Mouse (Mus musculus): ENCODE data around the gene Pitpnc1.

The Pitpnc1 gene

DNA sequence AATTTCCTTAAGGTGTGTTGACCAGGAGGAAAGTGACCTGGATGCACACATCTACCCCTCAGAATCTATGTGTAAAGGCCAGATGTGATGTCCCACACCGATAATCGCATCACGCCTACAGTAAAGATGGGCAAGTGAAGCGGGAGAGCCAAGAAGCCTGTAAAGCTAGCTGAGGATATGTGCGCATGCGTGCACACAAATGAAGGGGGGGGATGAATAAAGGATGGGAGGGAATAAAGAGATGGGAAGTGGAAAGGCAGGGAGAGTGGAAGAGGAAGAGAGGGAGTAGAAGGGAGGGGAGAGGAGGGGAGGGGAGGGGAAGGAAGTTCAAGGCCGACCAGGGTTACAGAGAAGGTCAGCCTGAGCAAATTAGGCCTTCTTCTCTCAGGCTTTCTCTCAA lies 61.6 kb downstream of the Pitpnc1 start:
- DNase-seq (ENCODE audit: inconsistent ontology term): no peak

DNA sequence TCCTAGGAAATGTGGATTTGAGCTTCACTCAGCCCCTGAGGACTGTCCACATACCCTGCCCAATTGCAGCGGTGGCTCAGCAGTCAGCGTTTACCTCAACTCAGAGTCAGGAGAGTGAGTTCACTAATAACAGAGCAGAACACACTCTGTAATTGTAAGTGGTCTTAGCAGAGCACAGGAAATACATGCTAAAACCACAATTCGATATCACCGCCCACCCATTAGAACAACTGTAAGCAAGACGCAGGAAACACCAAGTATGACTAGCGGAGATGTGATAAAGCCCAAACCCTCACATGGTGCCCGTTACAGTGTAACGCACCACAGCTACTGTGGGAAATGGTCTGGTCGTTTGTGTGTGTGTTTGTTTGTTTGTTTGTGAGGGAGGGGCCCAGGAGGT lies 62.8 kb downstream of the Pitpnc1 start:
- no peak for DNase-seq (ENCODE audit: inconsistent ontology term)

DNA sequence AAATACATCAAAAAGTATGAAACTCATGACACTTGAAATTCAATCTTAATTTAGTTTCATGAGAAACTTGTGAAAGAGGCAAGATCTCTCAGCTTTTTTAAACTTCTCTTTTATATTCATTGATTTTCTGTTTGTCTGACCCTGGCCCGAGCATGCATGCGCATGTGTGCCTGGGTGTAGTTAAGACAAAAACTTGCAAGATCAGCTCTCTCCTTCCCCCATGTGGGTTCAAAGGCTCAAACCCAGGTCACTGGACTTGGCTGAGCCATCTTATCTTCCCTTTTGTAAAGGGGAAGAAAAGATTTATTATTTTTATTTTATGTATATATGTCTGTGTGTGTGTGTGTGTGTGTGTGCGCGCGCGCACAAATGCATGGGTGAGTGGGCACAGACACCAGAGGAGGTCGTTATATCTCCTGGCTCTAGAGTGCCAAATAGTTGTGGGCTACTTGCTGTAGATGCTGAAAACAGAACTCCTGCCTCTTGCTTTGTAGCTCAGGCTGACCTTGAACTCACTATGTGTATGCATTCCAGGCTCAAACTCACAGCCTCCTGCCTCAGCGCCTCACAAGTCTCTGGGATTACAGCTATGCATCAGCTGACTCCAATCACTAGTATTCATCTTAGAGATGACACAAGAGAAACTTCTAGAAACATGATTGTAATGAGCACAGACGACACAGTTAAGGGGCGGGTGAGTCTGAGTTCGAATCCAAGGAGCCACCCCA lies 64.7 kb downstream of the Pitpnc1 start:
- no peak for DNase-seq (ENCODE audit: inconsistent ontology term)

DNA sequence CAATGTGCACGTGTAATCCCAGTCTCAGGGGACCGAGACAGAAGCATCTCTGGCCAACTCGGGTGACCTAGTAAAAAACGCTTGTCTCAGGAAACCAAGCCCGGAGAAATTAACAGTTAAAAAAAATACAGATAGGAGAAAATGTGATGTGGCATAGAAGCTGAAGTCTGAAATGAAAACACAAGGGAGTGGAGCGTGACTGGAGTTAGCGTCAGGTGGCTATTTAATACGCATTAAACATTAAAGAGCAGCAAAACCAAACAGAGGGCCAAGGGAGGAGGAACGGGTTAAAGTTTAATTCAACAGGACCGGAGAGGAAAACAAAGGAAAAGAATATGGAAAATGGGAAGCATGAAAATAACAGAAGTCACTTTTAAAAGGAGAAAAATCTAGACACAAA lies 67.2 kb downstream of the Pitpnc1 start:
- no peak for DNase-seq (ENCODE audit: inconsistent ontology term)

DNA sequence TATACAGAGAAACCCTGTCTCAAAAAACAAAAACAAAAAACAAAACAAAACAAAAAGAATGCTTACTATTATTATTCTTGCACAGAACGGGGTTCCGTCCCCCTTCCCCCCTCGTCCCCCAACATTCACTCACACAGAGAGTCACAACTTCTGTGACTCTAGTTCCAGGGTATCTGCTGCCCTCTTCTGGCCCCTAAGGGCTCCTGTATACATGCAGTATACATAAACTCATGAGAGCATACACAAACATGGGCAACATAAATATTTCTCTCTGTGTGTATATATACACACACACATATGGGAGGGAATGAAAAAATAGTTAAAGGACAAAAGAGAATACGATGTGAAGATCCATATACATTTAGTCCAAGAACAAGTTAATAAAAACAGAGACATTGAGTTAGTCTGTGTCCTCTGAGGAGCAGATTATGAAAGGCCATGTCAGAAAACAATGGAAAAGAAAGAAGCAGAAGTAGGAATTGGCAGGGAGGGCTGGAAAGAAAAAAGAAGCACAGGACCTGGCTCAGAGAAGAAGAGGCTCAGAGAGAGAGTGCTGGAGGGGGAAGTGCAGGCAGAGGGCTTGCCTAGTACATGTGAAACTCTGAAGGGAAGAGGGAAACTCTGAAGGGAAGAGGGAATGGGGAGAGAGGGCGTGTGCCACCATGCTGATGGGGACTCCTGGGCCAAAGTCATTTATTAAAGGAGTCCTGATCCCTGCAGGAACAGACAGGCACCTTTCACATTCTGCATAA lies 68.5 kb downstream of the Pitpnc1 start:
- no peak for DNase-seq (ENCODE audit: inconsistent ontology term)

DNA sequence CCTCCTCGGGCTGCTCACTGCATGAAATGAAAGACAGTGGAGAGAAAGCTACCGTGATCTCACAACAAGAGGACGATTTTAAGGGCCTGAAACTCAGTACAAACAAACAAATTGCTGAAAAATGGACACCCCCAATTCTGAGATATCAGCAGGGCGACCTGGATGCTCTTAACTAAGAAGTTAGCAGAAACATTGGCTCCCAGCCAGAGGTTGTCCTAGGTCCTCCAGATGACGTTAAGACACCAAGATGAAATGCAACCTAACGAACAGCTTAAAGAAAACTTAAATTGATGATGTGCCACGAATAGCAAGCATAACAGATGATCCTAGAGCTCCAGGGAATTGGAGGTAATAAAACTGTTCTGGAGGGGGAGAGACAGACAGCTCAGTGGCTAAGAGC lies 69.7 kb downstream of the Pitpnc1 start:
- no peak for DNase-seq (ENCODE audit: inconsistent ontology term)

DNA sequence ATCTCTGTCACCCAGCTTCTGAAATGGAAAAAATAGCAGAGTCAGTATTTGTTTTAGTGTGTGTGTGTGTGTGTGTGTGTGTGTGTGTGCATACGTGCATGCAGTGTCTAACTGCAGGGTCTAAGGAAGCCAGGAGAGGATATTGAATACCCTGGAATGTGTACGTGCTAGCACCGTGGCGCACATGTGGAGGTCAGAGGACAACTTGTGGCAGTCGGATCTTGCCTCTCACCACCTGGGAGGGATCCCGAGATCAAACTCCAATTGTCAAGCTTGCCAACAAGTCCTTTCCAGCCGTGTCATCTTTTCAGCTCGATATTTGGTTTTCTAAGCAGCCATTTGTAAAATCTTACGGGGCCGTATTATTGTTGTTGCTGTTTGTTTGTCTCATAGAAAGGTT lies 70.5 kb downstream of the Pitpnc1 start:
- no peak for DNase-seq (ENCODE audit: inconsistent ontology term)

DNA sequence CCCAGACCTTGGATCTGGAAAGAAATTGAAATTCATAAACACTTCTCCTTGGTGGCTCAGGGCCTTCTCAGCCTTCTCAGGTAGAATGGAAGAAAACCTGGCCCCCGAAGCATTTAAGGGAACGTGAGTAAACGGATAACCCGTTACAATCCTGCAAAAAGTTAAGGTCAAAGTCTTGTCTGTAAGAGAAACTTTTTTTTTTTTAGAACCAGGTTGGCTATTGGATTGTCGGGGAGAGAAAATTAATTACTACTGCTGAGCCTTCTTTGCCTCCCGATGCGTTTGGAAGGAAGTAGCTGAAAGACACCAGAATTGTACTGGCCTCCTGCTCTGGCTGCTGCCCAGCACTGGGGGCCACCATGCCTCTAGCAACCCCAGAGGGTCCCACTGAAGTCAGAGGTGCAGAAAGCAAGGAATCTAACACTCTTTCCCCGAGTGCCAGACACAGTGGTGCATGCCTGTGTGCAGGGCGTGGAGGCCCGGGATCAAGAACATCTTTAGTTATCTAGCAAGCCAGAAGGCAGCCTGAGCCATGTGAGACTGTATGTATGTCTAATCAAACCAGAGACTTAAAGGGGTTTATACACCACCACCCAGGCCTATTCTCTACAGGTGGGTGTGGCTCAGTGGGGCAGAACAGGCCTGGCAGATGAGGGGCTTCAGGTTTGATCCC lies 73.0 kb downstream of the Pitpnc1 start:
- DNase-seq (ENCODE audit: inconsistent ontology term): no peak

DNA sequence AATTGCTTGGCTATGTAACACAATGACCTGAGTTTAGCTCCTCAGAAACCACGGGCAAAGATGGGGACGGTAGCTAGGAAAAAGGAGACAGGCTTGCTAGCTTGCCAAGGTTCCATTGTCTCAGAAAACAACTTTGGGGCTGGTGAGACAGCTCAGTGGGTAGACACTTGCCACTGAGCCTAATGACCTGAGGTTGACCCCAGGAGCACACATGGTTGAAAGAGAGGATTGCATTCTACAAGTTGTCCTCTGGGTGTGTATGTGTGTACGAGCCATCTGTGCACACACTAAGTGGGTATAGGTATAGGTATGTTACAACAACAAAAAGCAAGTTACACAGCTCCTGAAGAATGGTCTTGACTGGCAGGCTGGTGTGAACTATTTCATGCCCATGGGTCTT lies 76.3 kb downstream of the Pitpnc1 start:
- DNase-seq (ENCODE audit: inconsistent ontology term): no peak

DNA sequence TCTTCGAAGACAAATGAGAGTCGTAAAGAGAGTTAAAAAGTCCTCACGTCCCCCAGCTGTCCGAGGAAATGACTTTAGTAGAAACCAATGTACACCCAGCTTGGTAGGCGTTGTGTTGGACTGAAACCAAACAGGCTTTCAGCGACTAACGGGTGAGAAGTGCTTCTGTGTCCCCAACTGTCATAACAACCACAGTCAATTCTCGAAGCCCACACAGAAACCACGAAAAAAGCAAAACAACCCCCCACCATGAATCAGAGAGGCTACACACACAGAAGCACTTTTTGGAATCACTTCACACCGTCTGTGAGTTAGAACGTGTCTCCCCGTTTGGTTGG lies 76.7 kb downstream of the Pitpnc1 start:
- peak; percentile 18 for DNase-seq (ENCODE audit: inconsistent ontology term)

DNA sequence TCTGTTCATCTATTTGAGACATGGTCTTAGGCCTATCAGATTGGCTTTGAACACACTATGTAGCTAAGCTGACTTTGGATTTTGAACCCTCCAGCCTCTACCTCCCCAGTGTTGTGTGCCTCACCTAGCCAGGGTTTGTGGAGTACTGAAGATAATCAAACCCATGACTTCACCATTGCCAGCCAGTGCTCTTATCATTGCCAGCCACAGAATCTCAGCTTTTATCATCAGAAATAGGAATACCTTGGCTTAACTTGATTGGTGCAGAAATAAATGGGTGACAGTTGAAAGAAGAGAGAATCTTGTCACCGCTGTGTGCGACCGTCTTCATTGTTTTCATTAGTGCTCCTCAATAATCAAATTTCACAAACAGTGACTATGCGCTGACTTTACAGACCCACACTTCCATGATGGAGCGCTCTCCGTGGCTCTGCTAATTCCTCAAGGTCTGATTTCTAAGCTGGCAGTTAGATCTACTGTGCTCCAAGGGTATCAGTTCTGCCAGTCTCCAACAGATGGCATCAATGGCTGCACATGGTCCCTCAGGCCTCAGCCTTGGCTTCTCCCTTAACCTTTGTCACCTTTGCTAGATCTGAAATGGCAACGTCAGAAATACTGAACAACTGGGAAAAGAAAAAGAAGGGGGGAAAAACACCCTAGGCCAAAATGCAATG lies 77.2 kb downstream of the Pitpnc1 start:
- DNase-seq (ENCODE audit: inconsistent ontology term): no peak

DNA sequence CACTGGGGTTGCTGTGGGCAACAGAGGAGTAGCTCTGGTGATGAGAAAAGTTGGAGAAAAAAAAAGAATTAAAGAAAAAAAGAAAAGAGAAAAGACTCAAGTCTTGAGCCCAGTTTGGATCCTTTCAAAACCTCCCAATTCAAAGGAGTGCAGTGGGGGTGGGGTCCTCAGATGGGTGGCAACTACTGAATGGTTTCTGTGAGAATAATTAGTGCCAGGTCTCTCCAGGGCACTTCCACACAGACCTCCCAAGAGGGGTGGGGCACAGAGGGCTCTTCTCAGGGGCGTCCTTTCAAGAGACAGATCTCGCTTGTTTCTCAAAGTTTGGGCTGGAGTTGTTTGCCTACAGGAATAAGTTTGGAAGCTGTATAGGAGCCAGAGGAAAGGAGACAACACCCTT lies 80.0 kb downstream of the Pitpnc1 start:
- no peak for DNase-seq (ENCODE audit: inconsistent ontology term)

DNA sequence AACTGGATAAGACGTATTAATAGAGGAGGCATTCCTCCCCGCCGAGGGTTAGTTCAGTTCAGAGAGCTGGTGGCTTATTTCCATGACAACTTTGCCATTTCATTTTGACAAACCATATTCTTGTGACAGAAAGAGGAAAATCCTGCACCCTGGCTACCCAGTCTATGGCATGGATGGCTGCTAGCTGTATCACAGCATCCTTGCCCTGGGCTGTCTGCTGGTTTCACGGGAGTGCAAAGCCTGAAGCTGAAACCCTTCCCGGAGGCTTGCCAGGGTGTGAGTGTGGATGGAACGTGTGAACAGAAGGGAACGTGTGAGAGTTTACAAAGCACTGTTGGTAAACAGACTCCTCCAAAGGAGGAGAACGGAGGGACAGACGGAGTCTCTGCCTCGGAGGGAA lies 80.5 kb downstream of the Pitpnc1 start:
- peak; percentile 14 for DNase-seq (ENCODE audit: inconsistent ontology term)

DNA sequence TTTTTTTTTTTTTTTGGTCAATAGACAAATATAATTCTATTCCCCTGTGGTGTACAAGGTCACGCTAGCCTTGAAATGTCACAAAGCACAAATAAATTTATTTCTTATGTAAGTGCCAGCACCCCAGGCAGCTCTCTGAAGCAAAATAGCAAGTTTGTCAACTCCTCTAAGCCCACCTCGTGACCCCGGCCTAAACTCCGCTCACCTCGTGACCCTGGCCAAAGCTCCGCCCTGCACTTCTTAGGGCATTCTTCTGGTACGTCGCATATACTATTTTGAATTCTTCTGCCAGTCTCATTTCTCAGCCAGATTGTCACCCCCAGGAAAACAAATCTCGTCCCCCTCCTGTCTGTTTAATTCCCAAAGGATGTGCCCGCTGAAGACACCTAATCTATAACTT lies 84.0 kb downstream of the Pitpnc1 start:
- DNase-seq (ENCODE audit: inconsistent ontology term): no peak

DNA sequence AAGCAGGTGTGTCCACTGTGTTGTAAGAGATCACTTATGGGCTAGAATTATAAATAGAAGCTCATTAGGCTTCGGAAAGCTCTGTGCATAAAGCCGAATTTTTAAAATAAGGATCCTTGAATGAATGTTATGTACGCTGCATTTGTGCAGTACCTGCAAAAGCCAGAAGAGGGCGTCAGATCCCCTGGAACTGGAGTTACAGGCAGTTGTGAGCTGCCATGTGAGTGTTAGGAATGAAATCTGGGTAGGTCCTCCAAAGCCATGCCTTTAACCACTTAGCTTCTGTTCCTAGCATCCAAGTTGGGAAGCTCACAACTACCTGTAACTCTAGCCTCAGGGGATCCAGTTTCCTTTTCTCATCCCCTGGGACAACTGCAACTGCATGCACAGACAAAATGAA lies 85.2 kb downstream of the Pitpnc1 start:
- DNase-seq (ENCODE audit: inconsistent ontology term): no peak

DNA sequence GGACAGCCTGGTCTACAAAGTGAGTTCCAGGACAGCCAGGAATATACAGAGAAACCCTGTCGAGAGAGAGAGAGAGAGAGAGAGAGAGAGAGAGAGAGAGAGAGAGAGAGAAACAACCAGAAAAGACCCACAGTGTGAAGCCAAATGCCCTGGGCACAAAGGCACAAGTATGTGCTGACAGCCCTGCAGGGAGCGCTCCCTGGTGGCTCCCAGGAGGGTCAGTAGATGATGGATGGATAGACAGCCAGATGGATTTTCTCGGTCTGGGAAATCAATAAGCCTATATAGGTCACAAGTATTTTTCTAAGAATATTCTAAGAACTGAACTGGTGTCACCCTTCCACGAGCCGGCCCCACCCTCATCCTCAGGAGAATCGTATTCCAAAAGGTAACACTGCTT lies 86.5 kb downstream of the Pitpnc1 start:
- no peak for DNase-seq (ENCODE audit: inconsistent ontology term)

DNA sequence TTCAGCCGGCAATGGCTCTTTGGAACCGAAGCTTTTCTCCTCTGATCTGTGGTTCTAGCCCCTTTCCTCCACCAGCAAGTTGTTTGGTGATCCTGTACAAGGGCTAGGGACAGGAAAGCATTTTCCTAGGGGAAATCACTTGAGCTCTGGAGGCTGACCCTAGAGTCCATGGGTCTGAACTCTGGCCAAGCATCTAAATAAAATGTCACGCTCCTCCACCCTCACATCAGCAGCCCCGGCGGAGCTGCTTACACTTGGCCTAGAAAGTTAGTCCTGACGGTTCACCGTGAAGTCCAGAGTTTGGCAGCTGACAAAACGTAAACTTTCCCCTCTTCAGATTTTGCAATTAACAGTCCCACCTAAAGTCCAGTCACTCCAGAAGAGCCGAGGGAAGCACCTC lies 90.5 kb downstream of the Pitpnc1 start:
- peak; percentile 34 for DNase-seq (ENCODE audit: inconsistent ontology term)

DNA sequence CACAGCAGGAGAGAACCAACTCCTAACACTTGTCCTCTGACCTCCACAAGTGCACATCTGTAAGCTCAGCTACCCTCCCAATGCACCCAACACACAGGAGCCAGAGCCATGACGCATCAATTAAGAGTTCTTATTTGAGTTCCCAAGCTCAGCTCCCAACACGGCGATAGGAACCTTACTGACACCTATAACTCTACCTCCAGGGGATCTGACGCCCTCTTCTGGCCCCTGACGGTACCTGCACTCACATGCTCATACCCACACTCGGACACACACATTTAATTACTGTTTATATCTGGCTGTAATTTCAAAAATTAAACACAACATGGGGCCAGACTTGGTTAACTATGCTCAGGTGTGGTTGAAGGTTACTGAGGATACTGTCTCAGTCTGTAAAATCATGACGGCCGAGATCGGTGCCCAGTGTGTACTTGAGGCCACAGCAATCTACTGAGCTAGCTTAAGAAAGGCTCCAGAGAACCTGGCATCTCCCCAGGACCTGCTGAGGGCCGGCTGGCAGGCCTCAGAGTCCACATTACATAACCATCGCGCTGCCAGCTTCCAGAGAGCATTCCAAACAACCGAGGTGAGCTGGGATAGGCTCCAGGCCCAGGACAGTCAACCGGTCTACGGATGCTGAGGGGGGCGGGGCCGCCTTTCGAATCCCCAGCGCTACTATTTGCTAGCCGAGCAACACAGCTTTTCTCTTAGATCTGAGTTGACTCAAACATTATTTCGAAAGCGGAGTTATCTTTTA lies 91.2 kb downstream of the Pitpnc1 start:
- DNase-seq (ENCODE audit: inconsistent ontology term): peak; percentile 93

DNA sequence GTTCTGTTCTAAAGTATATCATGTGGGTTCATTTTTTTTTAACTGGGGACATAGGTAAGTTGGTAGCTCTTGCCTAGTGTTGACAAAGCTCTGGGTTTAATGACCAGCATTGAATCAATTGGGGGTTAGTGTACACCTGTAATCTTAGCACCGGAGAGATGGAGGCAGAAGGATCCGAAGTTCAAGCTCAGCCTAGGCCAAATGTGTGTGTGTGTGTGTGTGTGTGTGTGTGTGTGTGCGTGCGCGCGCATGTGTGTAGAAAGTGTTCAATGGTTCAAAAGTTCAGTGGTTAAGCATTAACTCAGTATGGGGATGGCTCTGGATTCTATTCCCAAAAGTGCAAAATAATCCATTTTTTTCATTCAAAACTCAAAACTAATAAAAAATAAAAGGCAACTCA lies 93.2 kb downstream of the Pitpnc1 start:
- no peak for DNase-seq (ENCODE audit: inconsistent ontology term)

DNA sequence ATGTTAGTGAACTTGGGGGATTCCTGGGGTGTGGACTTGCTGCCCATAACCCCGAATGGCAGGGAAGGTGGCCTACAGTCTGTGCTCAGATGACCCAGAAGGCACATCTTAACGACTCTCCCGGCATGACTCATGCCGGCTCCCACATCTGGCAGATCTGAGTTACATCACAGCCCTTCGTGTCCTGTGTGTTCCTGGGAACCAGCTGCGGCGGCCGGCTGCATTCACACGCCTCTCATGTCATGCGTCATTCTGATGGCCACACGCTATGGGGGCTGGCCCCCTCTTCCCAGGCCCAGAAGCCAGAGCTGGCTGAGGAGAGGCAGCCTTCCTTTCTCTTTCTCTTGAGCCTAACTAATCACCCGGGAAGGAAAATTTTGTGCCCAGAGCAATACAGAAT lies 94.2 kb downstream of the Pitpnc1 start:
- peak; percentile 75 for DNase-seq (ENCODE audit: inconsistent ontology term)

DNA sequence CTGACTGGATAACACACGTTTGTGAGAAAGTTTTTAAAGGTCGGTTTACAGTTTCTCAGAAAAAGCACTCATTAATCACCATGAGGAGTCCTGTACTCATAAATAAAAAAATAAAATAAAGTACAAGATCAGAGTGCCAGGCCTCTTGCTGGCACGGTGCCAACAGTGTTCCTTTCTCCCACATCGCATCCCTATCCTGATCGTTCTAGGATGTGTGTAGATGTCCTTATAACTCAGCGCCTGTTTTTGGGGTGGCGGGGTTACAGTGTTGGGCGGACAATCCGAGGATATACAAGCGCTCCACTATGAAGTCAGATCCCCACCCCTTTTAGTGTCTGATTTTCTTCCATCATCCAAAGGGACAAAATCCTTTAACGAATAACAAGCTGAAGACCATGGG lies 94.7 kb downstream of the Pitpnc1 start:
- no peak for DNase-seq (ENCODE audit: inconsistent ontology term)

DNA sequence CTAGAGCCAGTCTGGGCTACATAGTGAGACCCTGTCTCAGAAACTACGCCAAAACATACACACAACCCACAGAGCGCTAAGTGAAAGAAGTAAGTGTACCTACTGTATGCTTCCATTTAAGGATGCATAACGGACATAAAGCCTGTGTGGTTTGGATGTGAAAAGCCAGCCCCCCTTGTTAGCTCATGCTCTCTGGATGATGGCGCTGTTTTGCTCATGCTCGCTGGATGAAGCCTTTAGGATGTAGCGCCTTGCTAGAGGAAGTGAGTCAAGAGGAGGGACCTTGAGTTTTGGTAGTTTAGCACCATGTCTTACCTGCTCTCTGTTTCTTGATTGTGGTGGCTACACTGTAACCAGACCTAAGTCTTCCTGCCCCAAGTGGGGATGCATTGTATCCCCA lies 96.9 kb downstream of the Pitpnc1 start:
- no peak for DNase-seq (ENCODE audit: inconsistent ontology term)
